Mouse (Mus musculus) brain, embryonic 14.5 days (tissue): ENCODE data around the gene Kif18b.

ENCODE experiments used
- CTCF ChIP-seq: fragments of 200-500 bp; IDR thresholded peaks from 2 replicates; pipeline ENCODE4 v1.5.1; 2012; ENCODE audit warnings: inconsistent platforms, mild to moderate bottlenecking, moderate library complexity, borderline replicate concordance; ENCODE audit not compliant: insufficient read depth, insufficient read length; ENCODE audit errors: extremely low read depth
- POLR2A ChIP-seq: fragments of 200-500 bp; IDR thresholded peaks from 2 replicates; pipeline ENCODE4 v1.6.1; 2012; ENCODE audit warnings: mild to moderate bottlenecking, inconsistent platforms, borderline replicate concordance; ENCODE audit not compliant: poor library complexity, insufficient read depth, insufficient read length, severe bottlenecking; ENCODE audit errors: extremely low read depth

DNA sequence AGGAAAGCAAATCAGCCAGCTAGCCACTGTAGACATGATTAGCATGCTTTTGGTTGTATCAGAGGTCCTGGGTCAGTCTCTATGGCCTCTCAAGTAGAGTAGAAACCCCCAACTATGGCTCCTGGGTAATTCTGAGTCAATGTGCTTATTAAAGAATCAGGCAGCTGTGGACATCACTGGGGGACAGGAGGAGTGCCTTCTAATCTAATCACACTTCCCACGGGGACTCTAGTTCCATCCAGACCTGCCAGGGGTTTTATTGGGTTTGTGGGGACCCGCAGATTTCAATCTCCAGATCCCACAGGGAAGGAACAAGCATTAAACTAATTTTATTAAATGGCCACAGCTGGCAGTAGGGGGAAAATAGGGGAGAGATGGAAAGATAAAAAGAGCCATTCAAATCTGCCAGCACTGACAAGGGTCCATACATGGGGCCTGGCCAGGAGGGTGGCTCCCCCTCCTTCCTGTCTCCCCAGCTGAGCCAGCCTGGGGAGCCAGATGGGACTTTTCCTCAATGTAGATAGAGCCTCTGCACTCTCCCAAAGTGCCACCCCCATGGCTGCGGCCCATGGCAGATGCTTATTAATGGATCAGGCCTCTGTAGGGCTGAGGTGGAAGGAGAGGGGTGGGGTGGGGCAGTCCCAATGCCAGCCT is 12.7 kb upstream of the Kif18b start:
- TF ChIP-seq CTCF (no peak), POLR2A (no peak)
